ENCODE assay signal across 22 mouse cellular contexts in the genomic region with DNA sequence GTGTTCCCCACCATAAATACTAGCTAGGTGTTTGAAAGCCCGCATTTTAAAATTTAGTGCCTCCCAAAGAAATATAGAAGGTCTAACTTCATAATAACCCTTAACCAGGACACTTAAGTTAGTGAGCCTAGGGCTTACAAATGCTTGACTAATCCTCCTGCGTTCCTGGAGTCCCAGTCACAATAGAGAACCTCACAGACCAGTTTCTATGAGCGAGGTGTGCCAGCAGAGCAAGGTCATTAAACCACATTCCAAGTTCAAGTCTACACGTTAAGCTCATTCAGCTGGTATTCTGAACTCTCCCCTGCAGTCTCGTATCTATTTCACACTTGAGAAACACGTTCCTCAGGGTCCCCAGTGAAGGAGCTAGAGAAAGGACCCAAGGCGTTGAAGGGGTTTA. TPM values are rescaled to one million over a fixed set of nuclear protein-coding genes. Genes with fewer than 3 reads are reported as not detected.
"Had no signal": no experiment of that assay in that cellular context is flagged by ENCODE, and none has a peak within 500 bp of the region (broad histone marks: within the 10 kb centered on the region; RNA-seq: fewer than 3 reads in every experiment).

No protein-coding gene starts in this region.

- H3K4me3 ChIP-seq: limb, embryonic 10.5 days; lung, embryonic 15.5 days; midbrain, embryonic 13.5 days had no signal

- H3K4me2 ChIP-seq: lung, embryonic 15.5 days; midbrain, embryonic 13.5 days had no signal

- H3K9me3 ChIP-seq: limb, embryonic 10.5 days; lung, embryonic 15.5 days; midbrain, embryonic 13.5 days had no signal

- ATAC-seq: hindbrain, postnatal 0 days; midbrain, embryonic 13.5 days had no signal

- H3K27me3 ChIP-seq: lung, embryonic 15.5 days; midbrain, embryonic 13.5 days had no signal

- H3K9ac ChIP-seq: lung, embryonic 15.5 days; midbrain, embryonic 13.5 days had no signal

- H3K4me1 ChIP-seq: limb, embryonic 10.5 days; lung, embryonic 15.5 days; midbrain, embryonic 13.5 days had no signal

- H3K27ac ChIP-seq: hindbrain, postnatal 0 days; kidney, postnatal 0 days; limb, embryonic 10.5 days; lung, embryonic 15.5 days; midbrain, embryonic 13.5 days had no signal

- DNase-seq: kidney, adult 11 months; kidney, adult 9 months; kidney, postnatal 36 days; layer of hippocampus, adult 9-11 months; right cerebral cortex, adult 18-20 months; right cerebral cortex, postnatal 25 days; thymus, adult 18-20 months; thymus, postnatal 14 days had no signal

RNA-seq across cellular contexts. Expression of gene Gpr15, which starts 36.0 kb away (rescaled TPM):
- total RNA-seq: layer of hippocampus, adult 18-20 months; left cerebral cortex, postnatal 14 days had no signal
- polyA plus RNA-seq: hindbrain, postnatal 0 days; intestine, embryonic 14.5 days; kidney, postnatal 0 days; limb, embryonic 10.5 days; liver, embryonic 16.5 days; midbrain, embryonic 13.5 days; midbrain, postnatal 0 days; neural tube, embryonic 14.5 days; small intestine, adult 2 months had no signal

RNA-seq across cellular contexts. Expression of gene E330017A01Rik, which starts 44.3 kb away (rescaled TPM):
- total RNA-seq: hindbrain, postnatal 0 days; layer of hippocampus, adult 18-20 months; left cerebral cortex, postnatal 14 days; megakaryocyte progenitor cell, adult 5-6 weeks; midbrain, postnatal 0 days had no signal
- polyA plus RNA-seq: hindbrain, postnatal 0 days; intestine, embryonic 14.5 days; kidney, postnatal 0 days; limb, embryonic 10.5 days; limb, embryonic 14.5 days; liver, embryonic 16.5 days; lung, embryonic 15.5 days; midbrain, embryonic 13.5 days; neural tube, embryonic 14.5 days; small intestine, adult 2 months had no signal
